Mouse (Mus musculus): Measurements from ENCODE around the gene Tldc2.

DNA sequence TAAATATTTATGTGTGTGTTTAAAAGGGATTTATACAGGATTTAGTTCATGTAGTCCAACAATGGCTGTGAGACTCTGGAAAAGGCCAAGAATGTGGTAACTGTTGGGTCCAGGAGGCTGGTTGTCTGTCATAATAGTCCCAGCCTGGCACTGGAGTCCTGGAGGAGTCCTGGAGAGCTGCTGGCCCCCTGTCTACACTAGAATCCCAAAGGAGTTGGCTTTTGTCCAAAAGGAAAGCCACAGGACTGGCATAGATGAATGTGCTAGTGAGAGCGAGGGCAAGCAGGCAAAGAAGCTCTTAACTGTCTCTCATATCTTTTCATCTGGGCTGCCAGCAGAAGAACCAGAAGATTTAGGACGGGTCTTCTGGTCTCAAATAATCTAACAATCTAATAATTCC lies 49.8 kb downstream of the Tldc2 start:
- no peak for TF ChIP-seq POLR2A (IDR thresholded peaks at IDR 0.05; ENCODE audit: control insufficient read depth, extremely low read depth, insufficient read depth, low read length, poor library complexity)
- TF ChIP-seq CTCF (IDR thresholded peaks at IDR 0.05; ENCODE audit: borderline replicate concordance, control insufficient read depth, extremely low read depth, insufficient read depth, low read length, poor library complexity) = no peak
